Mouse (Mus musculus): ENCODE data around the gene Tmem120b.
A peak's percentile ranks its signal among the peaks of the same experiment; 100 is the strongest.

Tmem120b gene

DNA sequence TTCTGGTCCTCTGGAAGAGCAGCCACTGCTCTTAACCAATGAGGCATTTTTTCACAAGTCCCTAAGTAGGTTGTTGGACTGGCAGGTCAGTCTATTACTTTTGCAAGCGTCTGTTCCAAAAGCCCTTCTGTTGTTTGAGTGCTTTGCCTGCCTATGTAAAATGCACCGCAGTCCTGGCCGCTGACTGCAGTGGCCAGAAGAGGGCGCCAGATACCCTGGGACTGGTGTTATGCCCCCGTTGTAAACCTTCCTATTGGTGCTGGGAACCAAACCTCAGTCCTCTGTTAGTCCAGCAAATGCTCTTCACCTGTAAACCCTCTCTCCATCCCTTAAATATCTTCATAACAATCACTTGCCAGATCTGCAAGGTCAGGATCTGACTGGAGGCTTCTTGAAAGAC lies 16.5 kb upstream of the Tmem120b start:
- no peak for DNase-seq (ENCODE audit: extremely low read depth, low read depth)

DNA sequence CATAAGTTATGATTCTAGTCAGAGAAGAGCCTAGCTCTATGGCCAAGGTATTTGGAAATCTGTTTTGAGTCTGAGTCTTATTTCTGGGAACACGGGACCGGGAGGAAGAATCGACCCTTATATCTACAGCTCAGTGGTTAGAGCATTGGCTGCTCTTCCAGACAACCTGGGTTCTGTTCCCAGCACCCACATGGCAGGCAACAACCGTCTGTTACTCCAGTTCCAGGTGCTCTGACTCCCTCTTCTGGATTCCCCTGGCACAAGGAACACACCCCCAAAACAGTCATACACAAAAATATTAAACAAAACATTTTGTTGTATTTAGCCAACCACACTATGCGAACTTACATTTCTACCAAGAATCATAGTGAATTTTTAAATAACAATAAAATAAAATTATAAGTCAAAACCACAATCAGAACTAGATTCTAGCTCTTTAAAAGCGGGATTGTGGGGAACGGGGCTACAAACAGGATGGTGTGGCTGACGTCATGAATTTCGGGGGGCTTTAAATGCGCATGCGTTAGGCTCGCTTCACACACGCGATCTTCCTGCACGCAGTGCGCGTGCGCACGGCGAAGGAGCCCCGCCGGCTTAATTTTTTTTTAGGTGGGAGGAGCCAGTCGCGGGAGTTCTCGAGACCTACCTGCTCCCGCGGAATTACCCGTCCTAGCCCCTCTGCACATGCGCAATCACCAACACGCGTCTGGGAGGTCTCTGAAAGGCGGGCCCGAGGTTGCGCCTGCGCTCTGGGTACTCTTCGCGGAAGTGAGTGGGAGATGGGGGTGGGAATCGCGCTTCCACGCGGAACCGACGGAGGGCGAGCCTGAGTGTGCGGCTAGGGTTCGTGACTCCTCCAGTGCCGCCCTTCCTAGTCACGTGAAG lies 10.6 kb upstream of the Tmem120b start:
- peak; percentile 96 for DNase-seq (ENCODE audit: extremely low read depth, low read depth)

- no peak for DNase-seq (ENCODE audit: extremely low read depth, low read depth)
These were observed 9.7 kb upstream of the Tmem120b start for GRCm38 (mm10) chr5:123058251-123059102.

DNA sequence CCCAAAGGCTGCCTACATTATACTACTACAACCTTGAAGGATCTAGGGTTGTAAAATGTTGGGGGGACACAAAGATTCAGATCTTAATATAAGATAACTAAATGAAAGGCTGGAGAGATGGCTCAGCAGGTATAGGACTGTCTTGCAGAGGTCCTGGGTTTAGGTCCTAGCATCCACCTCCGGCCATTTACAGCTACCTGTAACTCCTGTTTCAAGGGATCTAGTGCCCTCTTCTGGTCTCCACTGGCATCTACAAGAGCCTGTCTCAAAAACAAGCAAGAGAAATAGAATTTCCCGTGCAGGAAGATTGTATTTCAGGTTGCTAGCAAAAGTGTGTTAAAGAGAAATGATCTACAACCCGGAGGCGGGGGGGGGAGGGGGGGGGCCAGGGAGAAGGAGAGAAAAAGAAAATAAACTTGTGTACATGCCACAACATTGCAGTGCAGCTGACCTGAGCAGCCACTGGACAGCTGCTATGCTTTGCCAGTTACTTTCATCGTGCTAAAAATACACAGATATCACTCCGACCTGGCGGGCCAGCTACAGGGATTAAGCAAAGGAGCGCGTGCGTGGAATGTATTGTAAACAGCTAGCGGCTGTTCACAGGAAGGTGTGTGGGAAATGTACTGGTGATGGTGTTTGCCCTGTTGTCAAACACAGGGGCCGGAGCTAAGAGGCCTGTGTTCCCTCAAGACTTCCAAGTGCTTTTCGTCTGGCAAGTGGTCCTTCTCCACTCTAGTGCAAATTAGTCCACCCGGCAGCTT lies 8.3 kb upstream of the Tmem120b start:
- DNase-seq (ENCODE audit: extremely low read depth, low read depth), result peak; percentile 76

DNA sequence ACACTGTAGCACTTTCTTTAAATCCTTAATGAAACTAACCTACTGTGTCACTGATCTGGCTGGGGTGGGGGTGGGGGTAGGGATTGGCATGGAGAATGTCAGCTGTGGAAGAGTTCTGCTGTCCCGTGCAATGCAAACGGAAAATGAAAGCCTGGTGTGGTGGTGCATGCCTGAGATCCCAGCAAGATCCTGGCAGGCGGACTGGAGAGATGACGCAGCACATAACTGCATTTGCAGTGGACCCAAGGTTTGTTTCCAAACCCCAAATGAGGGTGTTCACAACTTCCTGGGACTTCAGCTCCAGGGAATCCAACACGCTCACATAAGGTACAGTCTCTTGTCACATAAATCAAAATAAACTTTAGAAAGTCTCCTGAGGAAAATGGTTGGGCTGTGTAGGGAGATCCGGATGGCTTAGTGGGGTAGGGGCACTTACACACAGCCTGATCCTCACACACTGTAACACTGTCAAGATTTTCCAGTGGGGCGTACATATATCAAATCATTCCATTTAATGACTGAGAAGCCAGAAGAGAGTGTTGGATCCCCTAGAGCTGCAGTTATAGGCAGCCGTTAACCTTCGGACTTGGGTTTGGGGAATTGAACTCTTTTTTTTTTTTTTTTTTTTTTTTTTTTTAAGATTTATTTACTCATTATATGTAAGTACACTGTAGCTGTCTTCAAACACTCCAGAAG lies 7.4 kb upstream of the Tmem120b start:
- peak; percentile 68 for DNase-seq (ENCODE audit: extremely low read depth, low read depth)

GRCm38 (mm10) chr5:123061402-123061749 lies 6.8 kb upstream of the Tmem120b start:
- DNase-seq (ENCODE audit: extremely low read depth, low read depth), result peak; percentile 75

DNA sequence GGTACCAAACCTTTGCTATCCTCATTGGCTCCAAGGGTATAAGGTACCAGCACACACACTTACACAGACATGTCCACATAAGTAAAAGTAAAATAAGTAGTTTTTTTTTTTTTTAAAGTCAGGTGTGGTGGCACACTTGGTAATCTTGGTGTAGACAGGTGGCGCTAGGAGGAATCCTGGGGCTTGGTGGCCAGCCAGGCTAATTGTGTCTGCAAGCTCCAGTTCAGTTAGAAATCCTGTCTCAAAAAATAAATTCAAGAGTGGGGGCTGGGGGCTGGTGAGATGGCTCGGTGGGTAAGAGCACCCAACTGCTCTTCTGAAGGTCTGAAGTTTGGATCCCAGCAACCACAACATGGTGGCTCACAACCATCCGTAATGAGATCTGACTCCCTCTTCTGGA lies 5.1 kb upstream of the Tmem120b start:
- no peak for DNase-seq (ENCODE audit: extremely low read depth, low read depth)

DNA sequence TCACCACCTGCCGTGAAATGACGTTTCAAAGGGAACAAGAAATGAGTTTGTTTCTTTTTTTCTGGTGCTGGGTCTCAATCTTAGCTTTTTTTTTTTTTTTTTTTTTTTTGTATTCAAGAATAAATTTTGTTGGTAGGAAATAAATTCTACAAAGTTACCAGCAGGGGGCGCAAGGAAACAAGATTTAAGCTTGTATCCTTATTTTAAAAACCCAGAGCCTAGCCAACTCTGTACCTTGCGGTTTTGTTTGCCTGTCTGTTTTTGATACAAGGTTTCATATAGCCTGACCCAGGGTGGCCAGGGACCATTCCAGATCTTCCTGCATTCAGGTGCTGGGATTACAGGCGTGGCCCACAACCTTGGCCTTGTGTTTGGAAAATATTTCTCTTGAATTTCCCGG lies 4.0 kb upstream of the Tmem120b start:
- peak; percentile 80 for DNase-seq (ENCODE audit: extremely low read depth, low read depth)

- peak; percentile 87 for DNase-seq (ENCODE audit: extremely low read depth, low read depth)
These were observed 720 bp upstream of the Tmem120b start for GRCm38 (mm10) chr5:123067395-123067995.

DNA sequence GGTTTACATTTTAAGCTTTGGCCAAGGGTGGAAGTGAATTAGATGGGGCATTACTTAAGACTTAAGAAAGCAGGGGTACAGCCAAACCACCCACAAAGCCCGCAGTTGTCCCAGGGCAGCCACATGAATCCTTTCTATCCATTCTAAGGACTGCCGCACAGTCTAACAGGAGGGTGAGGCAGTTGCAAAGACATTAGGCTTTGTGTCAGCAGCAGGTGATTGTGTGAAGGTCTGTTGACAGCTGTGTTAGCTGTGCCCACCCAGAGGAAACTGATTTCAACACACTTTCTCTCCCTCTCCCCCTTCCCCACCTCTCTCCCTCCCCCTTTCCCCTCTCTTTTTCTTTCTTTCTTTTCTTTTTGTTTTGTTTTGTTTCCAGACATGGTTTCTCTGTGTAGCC lies 499 bp downstream of the Tmem120b start:
- no peak for DNase-seq (ENCODE audit: extremely low read depth, low read depth)

GRCm38 (mm10) chr5:123075576-123076418 lies 7.6 kb downstream of the Tmem120b start:
- DNase-seq (ENCODE audit: extremely low read depth, low read depth), result no peak

DNA sequence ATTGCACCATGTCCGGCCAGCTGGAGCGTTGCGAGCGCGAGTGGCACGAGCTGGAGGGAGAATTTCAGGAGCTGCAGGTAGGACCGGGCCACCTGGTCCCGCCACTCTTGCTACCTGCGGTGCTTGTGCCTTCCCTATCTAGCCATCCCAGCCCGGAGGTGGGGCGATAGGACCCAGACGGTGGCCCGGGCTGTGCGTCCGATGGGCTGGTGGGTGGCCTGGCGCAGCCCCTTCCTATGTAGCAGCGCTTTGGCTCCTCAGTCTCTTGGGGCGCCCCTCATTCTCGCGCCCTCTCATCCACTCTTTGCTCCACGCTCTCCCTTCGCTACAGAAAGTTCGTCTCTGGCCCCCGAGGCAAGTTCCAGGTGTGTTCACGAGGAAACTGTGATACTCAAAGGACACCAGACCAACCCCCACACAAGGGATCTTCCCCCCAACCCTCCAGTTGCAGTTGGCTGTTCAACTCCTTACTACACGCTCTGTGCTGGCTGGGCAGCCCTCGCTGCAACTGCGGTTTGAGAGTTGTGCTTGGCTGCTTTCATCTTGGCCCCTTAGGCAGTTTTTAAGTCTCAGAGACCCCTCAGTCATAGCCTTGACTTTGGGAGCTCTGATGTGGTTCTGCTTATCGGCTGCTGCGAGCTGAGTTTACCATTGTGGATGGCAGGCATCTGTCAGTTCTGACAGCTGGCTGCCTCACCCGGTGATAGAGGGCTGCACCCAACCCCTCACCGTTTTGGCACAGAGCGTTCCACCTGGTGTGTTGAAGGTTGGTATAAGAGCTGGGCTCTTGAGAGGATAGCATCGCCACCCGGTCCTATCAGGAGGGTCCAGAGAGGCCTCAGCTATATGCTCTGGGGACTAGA lies 8.4 kb downstream of the Tmem120b start:
- DNase-seq (ENCODE audit: extremely low read depth, low read depth), result no peak

DNA sequence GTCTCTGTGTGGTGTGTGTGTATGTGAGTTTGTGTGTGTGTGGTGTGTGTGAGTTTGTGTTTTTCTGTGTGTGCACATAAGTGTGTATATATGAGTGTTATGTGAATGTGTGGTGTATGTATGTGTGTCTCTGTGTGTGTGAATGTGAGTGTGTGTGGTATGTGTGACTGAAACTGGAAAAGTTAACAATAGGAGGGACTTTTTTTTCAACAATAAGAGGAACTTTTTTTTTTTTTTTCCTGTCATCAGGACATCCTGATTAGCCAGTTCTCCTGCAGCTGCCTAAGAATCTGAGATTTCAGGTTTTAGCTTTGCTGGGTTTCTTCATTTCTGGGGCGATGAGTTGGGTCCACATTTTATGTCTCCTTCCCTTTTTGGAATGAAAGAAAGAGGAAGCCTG lies 11.4 kb downstream of the Tmem120b start:
- DNase-seq (ENCODE audit: extremely low read depth, low read depth), result no peak

GRCm38 (mm10) chr5:123080041-123080440 lies 11.8 kb downstream of the Tmem120b start:
- no peak for DNase-seq (ENCODE audit: extremely low read depth, low read depth)

- no peak for DNase-seq (ENCODE audit: extremely low read depth, low read depth)
These were observed 12.3 kb downstream of the Tmem120b start for GRCm38 (mm10) chr5:123080510-123080909.

DNA sequence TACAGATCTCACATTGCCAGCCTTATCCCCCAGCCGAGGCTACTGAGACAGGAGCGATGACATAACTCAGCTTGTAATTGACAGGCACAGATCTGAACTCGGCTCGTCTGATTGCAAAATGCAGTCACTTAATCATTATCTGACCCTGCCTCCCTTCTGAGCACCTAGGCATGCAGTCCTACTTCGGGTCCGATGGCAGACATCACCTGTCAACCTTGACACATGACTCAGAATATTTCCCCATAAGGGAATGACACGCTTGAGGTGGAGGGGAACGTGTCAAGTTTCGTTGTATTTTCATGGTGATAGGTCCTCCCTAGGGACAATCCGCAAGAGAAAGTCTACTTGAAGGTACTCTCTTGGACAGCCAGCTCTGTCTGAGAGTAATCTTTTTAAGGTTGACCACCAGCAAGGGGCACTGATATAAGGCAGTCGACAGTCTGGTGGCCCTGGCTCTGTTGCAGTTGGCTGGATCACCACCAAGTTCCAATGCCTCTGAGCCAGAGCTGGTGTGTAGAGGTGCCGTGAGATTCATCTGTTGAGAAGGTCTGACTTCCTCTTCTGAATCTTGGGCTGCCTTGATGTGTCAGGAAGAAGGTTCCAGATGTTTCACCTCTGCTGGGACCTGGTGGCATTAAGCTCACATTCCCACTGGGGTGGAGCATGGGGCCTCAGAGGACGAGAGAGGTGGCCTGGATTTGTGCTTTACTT lies 15.3 kb downstream of the Tmem120b start:
- DNase-seq (ENCODE audit: extremely low read depth, low read depth), result no peak

- DNase-seq (ENCODE audit: extremely low read depth, low read depth), result no peak
These were observed 18.3 kb downstream of the Tmem120b start for GRCm38 (mm10) chr5:123086501-123086900.

- DNase-seq (ENCODE audit: extremely low read depth, low read depth), result no peak
These were observed 20.6 kb downstream of the Tmem120b start for GRCm38 (mm10) chr5:123088784-123089183.

Data from MEL-GATA-1-ER (cell line).